11 mouse cellular contexts compared by ENCODE assay signal in genomic region chr1:135170299-135170698, GRCm38 (mm10). TPM values are rescaled to one million over a fixed set of nuclear protein-coding genes. Genes with fewer than 3 reads are reported as not detected.
DNase-seq lines count a peak whose midpoint lies in the region; ATAC-seq and TF ChIP-seq lines count a peak whose summit lies in the region.
"Had no signal": no experiment of that assay in that cellular context is flagged by ENCODE, and none has a peak within 500 bp of the region (broad histone marks: within the 10 kb centered on the region; RNA-seq: fewer than 3 reads in every experiment).

No protein-coding gene starts in this region.

- 62% methylated on average over 10 of the region's 10 CpGs for WGBS in heart, embryonic 11.5 days (ENCODE audit: insufficient replicate concordance)
- 55% methylated on average over 10 of the region's 10 CpGs for WGBS in intestine, embryonic 14.5 days
- WGBS in intestine, postnatal 0 days, result 40% methylated on average over 10 of the region's 10 CpGs
- 67% methylated on average over 10 of the region's 10 CpGs for WGBS in neural tube, embryonic 15.5 days

- no peak overlapping the region for H3K4me3 ChIP-seq in heart, embryonic 11.5 days (ENCODE audit: low read depth, low read length)
- no peak overlapping the region for H3K4me3 ChIP-seq in intestine, embryonic 14.5 days (ENCODE audit: low read depth, low read length)
- H3K4me3 ChIP-seq in intestine, postnatal 0 days (ENCODE audit: low read depth, low read length), result no peak overlapping the region
- no peak overlapping the region for H3K4me3 ChIP-seq in neural tube, embryonic 15.5 days (replicated peaks)
- H3K4me3 ChIP-seq: embryonic facial prominence, embryonic 10.5 days had no signal

- TF ChIP-seq CTCF in intestine, postnatal 0 days (IDR thresholded peaks at IDR 0.05; ENCODE audit: low read depth), result no peak

- no peaks in the 10 kb centered on the region for H3K9me3 ChIP-seq in heart, embryonic 11.5 days (replicated peaks; ENCODE audit: control insufficient read depth, low read length)
- H3K9me3 ChIP-seq in intestine, embryonic 14.5 days (ENCODE audit: control insufficient read depth, low read length), result no peaks in the 10 kb centered on the region
- H3K9me3 ChIP-seq in intestine, postnatal 0 days (ENCODE audit: control insufficient read depth), result no peaks in the 10 kb centered on the region
- no peaks in the 10 kb centered on the region for H3K9me3 ChIP-seq in neural tube, embryonic 15.5 days (replicated peaks)
- H3K9me3 ChIP-seq: embryonic facial prominence, embryonic 10.5 days had no signal

- H3K27me3 ChIP-seq in heart, embryonic 11.5 days (ENCODE audit: control insufficient read depth, insufficient read depth, low read length), result peaks cover 16% of the 10 kb centered on the region
- H3K27me3 ChIP-seq in intestine, embryonic 14.5 days (replicated peaks; ENCODE audit: control insufficient read depth, insufficient read depth, low read length), result no peaks in the 10 kb centered on the region
- H3K27me3 ChIP-seq in intestine, postnatal 0 days (replicated peaks; ENCODE audit: control insufficient read depth, insufficient read depth, low read length), result no peaks in the 10 kb centered on the region
- H3K27me3 ChIP-seq in neural tube, embryonic 15.5 days (replicated peaks), result no peaks in the 10 kb centered on the region

- DNase-seq in heart, postnatal 25 days (ENCODE audit: low spot score), result no peak
- no peak for DNase-seq in intestine, embryonic 14.5 days (ENCODE audit: low spot score)
- no peak for DNase-seq in neural tube, embryonic 10.5 days (ENCODE audit: extremely low spot score, low spot score)
- DNase-seq in adrenal gland, postnatal 36 days, result peak; percentile 33 to 70
- no peak for DNase-seq in kidney, postnatal 14 days
- DNase-seq: gastrocnemius, postnatal 36 days had no signal

- H3K27ac ChIP-seq in heart, embryonic 11.5 days (ENCODE audit: low read depth, low read length), result no peak overlapping the region
- H3K27ac ChIP-seq in intestine, embryonic 14.5 days (ENCODE audit: low read depth), result no peak overlapping the region
- no peak overlapping the region for H3K27ac ChIP-seq in intestine, postnatal 0 days (ENCODE audit: low read depth, low read length)
- peak overlapping the region; percentile 64 for H3K27ac ChIP-seq in neural tube, embryonic 15.5 days (replicated peaks)
- H3K27ac ChIP-seq: embryonic facial prominence, embryonic 10.5 days had no signal

- H3K4me1 ChIP-seq in heart, embryonic 11.5 days (ENCODE audit: control insufficient read depth, insufficient read depth, low read length), result no peaks in the 10 kb centered on the region; the same call in 1 of the 2 replicates
- peaks cover 6% of the 10 kb centered on the region; the same call in 1 of the 2 replicates for H3K4me1 ChIP-seq in intestine, embryonic 14.5 days (replicated peaks; ENCODE audit: control insufficient read depth, insufficient read depth, low read length)
- H3K4me1 ChIP-seq in intestine, postnatal 0 days (replicated peaks; ENCODE audit: control insufficient read depth, insufficient read depth, low read length), result peaks cover 12% of the 10 kb centered on the region
- H3K4me1 ChIP-seq in neural tube, embryonic 15.5 days, result peaks cover 6% of the 10 kb centered on the region
- H3K4me1 ChIP-seq: embryonic facial prominence, embryonic 10.5 days had no signal

- H3K9ac ChIP-seq in heart, embryonic 11.5 days (ENCODE audit: low read depth, low read length), result no peak overlapping the region
- H3K9ac ChIP-seq in intestine, embryonic 14.5 days (ENCODE audit: low read length), result no peak overlapping the region
- H3K9ac ChIP-seq in intestine, postnatal 0 days (ENCODE audit: low read depth, low read length), result no peak overlapping the region
- H3K9ac ChIP-seq in neural tube, embryonic 15.5 days (replicated peaks), result no peak overlapping the region

- intact Hi-C loops in heart, postnatal 25 days (cut with DNase I), result loop anchor here (10.0 kb wide), 2 partner anchors 265 to 375 kb away; partner anchors contain the start of gene Ipo9

- ATAC-seq in heart, embryonic 11.5 days (replicated peaks; ENCODE audit: insufficient number of reproducible peaks, low FRiP score, low TSS enrichment), result no peak
- no peak for ATAC-seq in intestine, embryonic 14.5 days (replicated peaks; ENCODE audit: low FRiP score, low TSS enrichment, low read depth)
- ATAC-seq in intestine, postnatal 0 days, result no peak
- no peak for ATAC-seq in neural tube, embryonic 15.5 days (ENCODE audit: low FRiP score)

- H3K4me2 ChIP-seq in heart, embryonic 11.5 days, result peak overlapping the region; percentile 3; the same call in 1 of the 2 replicates
- 0 out of 2 replicates have a peak overlapping the region, but pooled peaks have one; percentile 11 for H3K4me2 ChIP-seq in intestine, embryonic 14.5 days (ENCODE audit: low read length)
- H3K4me2 ChIP-seq in intestine, postnatal 0 days (replicated peaks; ENCODE audit: low read depth), result no peak overlapping the region
- H3K4me2 ChIP-seq in neural tube, embryonic 15.5 days, result no peak overlapping the region
- H3K4me2 ChIP-seq: midbrain, embryonic 11.5 days had no signal

- no peaks in the 10 kb centered on the region for H3K36me3 ChIP-seq in heart, embryonic 11.5 days (ENCODE audit: control insufficient read depth, insufficient read depth, low read length)
- no peaks in the 10 kb centered on the region for H3K36me3 ChIP-seq in intestine, embryonic 14.5 days (ENCODE audit: control insufficient read depth, insufficient read depth, low read length)
- H3K36me3 ChIP-seq in intestine, postnatal 0 days (ENCODE audit: control insufficient read depth, insufficient read depth), result no peaks in the 10 kb centered on the region
- H3K36me3 ChIP-seq in neural tube, embryonic 15.5 days, result no peaks in the 10 kb centered on the region
- H3K36me3 ChIP-seq: embryonic facial prominence, embryonic 10.5 days had no signal

RNA-seq across cellular contexts. Expression of gene Gpr37l1, which starts 2.8 kb away (rescaled TPM):
- not detected in 2 replicates for polyA plus RNA-seq in heart, embryonic 11.5 days (2014; fragmentation: Nextera tagmentation; extraction: Ambion mirVana)
- 1 to 10 TPM in 1 of 2 experiments, under 1 TPM in 1; 0.81 to 1.1 TPM for total RNA-seq in heart, postnatal 25 days (2021)
- polyA plus RNA-seq in intestine, embryonic 14.5 days (2014; fragmentation: Nextera tagmentation; extraction: Ambion mirVana), result 0.35 and 0.50 TPM in 2 replicates
- 1.7 and 2.0 TPM in 2 replicates for polyA plus RNA-seq in intestine, postnatal 0 days (2015; fragmentation: Nextera tagmentation; extraction: Ambion mirVana)
- 1.4 and 1.7 TPM in 2 replicates for polyA plus RNA-seq in neural tube, embryonic 15.5 days (2015; fragmentation: Nextera tagmentation; extraction: Ambion mirVana)
- 1 to 10 TPM in 1 of 2 experiments, under 1 TPM in 1; 0.83 to 1.5 TPM for total RNA-seq in adrenal gland, postnatal 36 days (2021)
- polyA plus RNA-seq: embryonic facial prominence, embryonic 10.5 days; midbrain, embryonic 11.5 days had no signal

RNA-seq across cellular contexts. Expression of gene Arl8a, which starts 23.7 kb away (rescaled TPM):
- 27.7 and 29.7 TPM in 2 replicates for polyA plus RNA-seq in heart, embryonic 11.5 days (2014; fragmentation: Nextera tagmentation; extraction: Ambion mirVana)
- 10 to 100 TPM; 17.9 to 20.3 TPM for total RNA-seq in heart, postnatal 25 days (2021)
- 54.2 and 55.1 TPM in 2 replicates for polyA plus RNA-seq in intestine, embryonic 14.5 days (2014; fragmentation: Nextera tagmentation; extraction: Ambion mirVana)
- 66.6 and 68.8 TPM in 2 replicates for polyA plus RNA-seq in intestine, postnatal 0 days (2015; fragmentation: Nextera tagmentation; extraction: Ambion mirVana)
- 314 and 353 TPM in 2 replicates for polyA plus RNA-seq in neural tube, embryonic 15.5 days (2015; fragmentation: Nextera tagmentation; extraction: Ambion mirVana)
- total RNA-seq in adrenal gland, postnatal 36 days (2021), result 10 to 100 TPM; 52.5 to 56.3 TPM

RNA-seq across cellular contexts. Expression of gene Ptpn7, which starts 37.8 kb away (rescaled TPM):
- polyA plus RNA-seq in heart, embryonic 11.5 days (2014; fragmentation: Nextera tagmentation; extraction: Ambion mirVana), result 1.2 and 2.0 TPM in 2 replicates
- total RNA-seq in heart, postnatal 25 days (2021), result under 1 TPM; 0.44 to 0.50 TPM
- polyA plus RNA-seq in intestine, embryonic 14.5 days (2014; fragmentation: Nextera tagmentation; extraction: Ambion mirVana), result 2.0 TPM in 2 replicates
- polyA plus RNA-seq in intestine, postnatal 0 days (2015; fragmentation: Nextera tagmentation; extraction: Ambion mirVana), result 0.73 and 0.76 TPM in 2 replicates
- 0.36 and 15.5 TPM in 2 replicates for polyA plus RNA-seq in neural tube, embryonic 15.5 days (2015; fragmentation: Nextera tagmentation; extraction: Ambion mirVana)
- total RNA-seq in adrenal gland, postnatal 36 days (2021), result 1 to 10 TPM in 1 of 2 experiments, under 1 TPM in 1; 0.63 to 1.1 TPM

Comparison
In these comparisons a context has a peak if more than half of its experiments do, and no peak if none do; other contexts are left out.
1. H3K4me2 ChIP-seq: peak in heart, embryonic 11.5 days (single experiment) and intestine, embryonic 14.5 days (single experiment); none in intestine, postnatal 0 days (single experiment) and neural tube, embryonic 15.5 days (single experiment).
2. DNase-seq: peak in adrenal gland, postnatal 36 days (2 of 2); none in heart, postnatal 25 days (single experiment), intestine, embryonic 14.5 days (single experiment), neural tube, embryonic 10.5 days (single experiment) and kidney, postnatal 14 days (single experiment).